22 mouse cellular contexts compared by ENCODE assay signal in genomic region chr8:64357092-64357491, GRCm38 (mm10).
"Had no signal": no experiment of that assay in that cellular context is flagged by ENCODE, and none has a peak within 500 bp of the region (broad histone marks: within the 10 kb centered on the region; RNA-seq: fewer than 3 reads in every experiment).

No protein-coding gene starts in this region.

- H3K9me3 ChIP-seq: limb, embryonic 12.5 days; limb, embryonic 15.5 days; liver, embryonic 12.5 days; liver, embryonic 15.5 days; midbrain, embryonic 12.5 days; midbrain, embryonic 15.5 days had no signal

- H3K27ac ChIP-seq: kidney, postnatal 0 days; layer of hippocampus, adult 2 months; limb, embryonic 12.5 days; limb, embryonic 15.5 days; liver, embryonic 12.5 days; liver, embryonic 15.5 days; midbrain, embryonic 12.5 days; midbrain, embryonic 15.5 days; stomach, postnatal 0 days had no signal

- H3K36me3 ChIP-seq: limb, embryonic 12.5 days; limb, embryonic 15.5 days; liver, embryonic 12.5 days; liver, embryonic 15.5 days; midbrain, embryonic 12.5 days; midbrain, embryonic 15.5 days had no signal

- DNase-seq: kidney, adult 18-20 months; kidney, adult 9 months; kidney, postnatal 25 days; layer of hippocampus, adult 9-11 months; left cerebral cortex, postnatal 4 days; lung, adult 2 months; lung, postnatal 14 days; lung, postnatal 4 days; right cerebral cortex, adult 18-20 months; right cerebral cortex, postnatal 14 days; right cerebral cortex, postnatal 4 days; thymus, adult 2 months; thymus, postnatal 25 days had no signal

- H3K4me3 ChIP-seq: layer of hippocampus, adult 2 months; limb, embryonic 12.5 days; limb, embryonic 15.5 days; liver, embryonic 12.5 days; liver, embryonic 15.5 days; midbrain, embryonic 12.5 days; midbrain, embryonic 15.5 days had no signal

- H3K4me2 ChIP-seq: limb, embryonic 12.5 days; limb, embryonic 15.5 days; liver, embryonic 12.5 days; liver, embryonic 15.5 days; midbrain, embryonic 12.5 days; midbrain, embryonic 15.5 days had no signal

- H3K4me1 ChIP-seq: limb, embryonic 15.5 days; liver, embryonic 12.5 days; liver, embryonic 15.5 days; midbrain, embryonic 12.5 days; midbrain, embryonic 15.5 days had no signal

- ATAC-seq: liver, embryonic 12.5 days; midbrain, embryonic 15.5 days had no signal

- H3K9ac ChIP-seq: limb, embryonic 12.5 days; limb, embryonic 15.5 days; liver, embryonic 12.5 days; liver, embryonic 15.5 days; midbrain, embryonic 12.5 days; midbrain, embryonic 15.5 days had no signal

- H3K27me3 ChIP-seq: limb, embryonic 12.5 days; limb, embryonic 15.5 days; liver, embryonic 12.5 days; liver, embryonic 15.5 days; midbrain, embryonic 12.5 days; midbrain, embryonic 15.5 days had no signal
